Mouse (Mus musculus): ENCODE data around the gene Foxd2. TPM values are rescaled to one million over a fixed set of nuclear protein-coding genes. Genes with fewer than 3 reads are reported as not detected.

Foxd2 gene
- polyA plus RNA-seq, 1 experiment from 2014 or later: 0.16 TPM

DNA sequence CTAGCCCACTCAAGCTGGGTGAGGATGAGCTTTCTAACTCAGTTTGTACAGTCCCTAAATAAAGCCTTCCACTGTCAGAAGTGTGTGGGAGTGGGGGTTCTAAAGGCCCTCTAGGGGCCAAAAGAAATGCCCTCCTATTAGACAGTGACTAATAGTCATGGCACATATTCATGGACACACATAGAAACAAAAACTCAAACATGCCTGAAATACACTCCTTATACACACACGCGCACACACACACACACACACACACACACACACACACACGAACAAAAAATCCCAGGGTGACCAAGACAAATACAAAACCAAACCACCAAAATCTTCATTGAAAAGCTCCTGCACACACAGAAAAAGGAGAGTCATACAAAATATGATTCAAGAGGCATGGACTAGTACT is 3.2 kb downstream of the Foxd2 start:
- Histone ChIP-seq H3K4me3 (ENCODE audit: low read depth, low read length) (no peak overlapping the region), H3K9ac (no peak overlapping the region)

DNA sequence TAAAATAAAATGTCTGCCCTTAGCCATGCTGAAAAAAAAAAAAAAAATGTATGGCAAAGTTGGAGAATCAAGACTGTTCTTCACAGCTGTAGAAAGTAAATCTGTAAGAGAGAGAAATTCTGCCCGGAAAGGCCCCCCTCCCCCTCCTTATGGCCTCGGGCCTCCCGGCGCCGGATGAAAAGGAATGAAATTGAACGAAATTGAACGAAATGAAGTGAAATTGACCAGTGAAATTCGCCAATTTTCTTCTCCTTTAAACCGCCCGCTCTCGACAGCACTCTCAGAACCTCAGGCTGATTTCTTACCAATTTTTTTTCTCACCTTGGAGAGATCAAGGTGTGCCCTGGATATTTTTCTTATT is 5.3 kb downstream of the Foxd2 start:
- Histone ChIP-seq H3K9ac (no peak overlapping the region), H3K27me3 (ENCODE audit: insufficient read depth, low read length) (peaks cover 99% of the 10 kb centered on the region), H3K4me1 (ENCODE audit: insufficient read depth) (0 out of 2 replicates have a peak, but pooled peaks cover 3% of the 10 kb centered on the region), H3K27ac (ENCODE audit: low read depth) (no peak overlapping the region), H3K4me2 (no peak overlapping the region), H3K9me3 (ENCODE audit: low read depth, low read length) (no peaks in the 10 kb centered on the region), H3K36me3 (ENCODE audit: insufficient read depth) (no peaks in the 10 kb centered on the region), H3K4me3 (ENCODE audit: low read depth, low read length) (no peak overlapping the region)
- no peak for DNase-seq
- WGBS: 11% methylated on average over 11 of the region's 11 CpGs
- ATAC-seq (ENCODE audit: insufficient read depth): no peak
- no peak for TF ChIP-seq CTCF (IDR thresholded peaks at IDR 0.05; ENCODE audit: low read depth)

More for the DNA sequence above, 3.2 kb downstream of the Foxd2 start:
- Histone ChIP-seq H3K4me2 (no peak overlapping the region), H3K4me1 (ENCODE audit: insufficient read depth) (0 out of 2 replicates have a peak, but pooled peaks cover 3% of the 10 kb centered on the region), H3K27ac (ENCODE audit: low read depth) (no peak overlapping the region), H3K9me3 (ENCODE audit: low read depth, low read length) (no peaks in the 10 kb centered on the region), H3K36me3 (ENCODE audit: insufficient read depth) (no peaks in the 10 kb centered on the region), H3K27me3 (ENCODE audit: insufficient read depth, low read length) (peaks cover 100% of the 10 kb centered on the region)
- no peak for TF ChIP-seq CTCF (IDR thresholded peaks at IDR 0.05; ENCODE audit: low read depth)
- DNase-seq (no peak), ATAC-seq (ENCODE audit: insufficient read depth) (no peak)
- 77% methylated on average over 3 of the region's 3 CpGs for WGBS

DNA sequence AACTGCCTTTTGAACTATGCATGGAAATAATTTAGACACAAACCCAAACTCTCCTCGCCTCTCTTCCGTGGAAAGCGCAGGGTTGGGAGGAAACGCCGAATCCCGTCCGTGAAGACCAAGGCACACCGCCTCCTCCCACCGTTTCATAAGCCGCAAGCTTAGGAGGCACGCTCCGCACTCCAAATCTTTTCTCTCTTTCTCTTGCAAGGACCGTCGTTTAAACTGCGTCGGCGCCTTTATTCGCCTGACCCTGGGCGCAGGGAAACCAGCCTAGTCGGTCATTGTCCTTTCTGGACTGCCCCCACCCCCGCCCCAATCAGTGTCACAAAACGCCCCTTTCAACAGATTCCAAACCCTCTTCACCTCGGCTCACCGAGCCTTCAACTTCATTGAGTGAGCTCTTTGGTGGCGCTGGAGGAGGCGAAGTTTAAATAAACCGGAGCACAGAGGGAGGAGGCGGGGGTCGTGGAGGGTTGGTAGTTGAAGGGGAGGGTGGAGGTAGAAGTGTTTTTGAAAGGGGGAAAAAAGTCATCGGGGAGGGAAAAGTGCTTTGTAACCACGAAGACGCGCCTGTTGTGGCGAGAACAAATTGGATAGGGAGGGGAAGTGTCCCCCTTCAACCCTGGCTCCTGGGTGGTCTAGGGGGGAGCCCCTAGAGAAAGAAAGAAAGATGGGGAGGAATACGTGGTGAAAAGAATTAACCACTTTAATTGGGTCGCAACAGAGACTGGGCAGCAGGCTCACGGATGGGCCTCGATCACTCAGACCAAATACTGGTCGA is 5.8 kb downstream of the Foxd2 start:
- DNase-seq (peak; percentile 47), ATAC-seq (ENCODE audit: insufficient read depth) (no peak)
- H3K4me3 ChIP-seq (ENCODE audit: low read depth, low read length): peak overlapping the region; percentile 27
- H3K4me2 ChIP-seq: peak overlapping the region; percentile 53
- WGBS: 2% methylated on average over 39 of the region's 39 CpGs
- no peaks in the 10 kb centered on the region for H3K36me3 ChIP-seq (ENCODE audit: insufficient read depth)
- no peaks in the 10 kb centered on the region for H3K9me3 ChIP-seq (ENCODE audit: low read depth, low read length)
- H3K27me3 ChIP-seq (ENCODE audit: insufficient read depth, low read length): peaks cover 99% of the 10 kb centered on the region
- 0 out of 2 replicates have a peak, but pooled peaks cover 3% of the 10 kb centered on the region for H3K4me1 ChIP-seq (ENCODE audit: insufficient read depth)
- TF ChIP-seq CTCF (IDR thresholded peaks at IDR 0.05; ENCODE audit: low read depth): no peak
- no peak overlapping the region for H3K27ac ChIP-seq (ENCODE audit: low read depth)
- H3K9ac ChIP-seq: no peak overlapping the region

DNA sequence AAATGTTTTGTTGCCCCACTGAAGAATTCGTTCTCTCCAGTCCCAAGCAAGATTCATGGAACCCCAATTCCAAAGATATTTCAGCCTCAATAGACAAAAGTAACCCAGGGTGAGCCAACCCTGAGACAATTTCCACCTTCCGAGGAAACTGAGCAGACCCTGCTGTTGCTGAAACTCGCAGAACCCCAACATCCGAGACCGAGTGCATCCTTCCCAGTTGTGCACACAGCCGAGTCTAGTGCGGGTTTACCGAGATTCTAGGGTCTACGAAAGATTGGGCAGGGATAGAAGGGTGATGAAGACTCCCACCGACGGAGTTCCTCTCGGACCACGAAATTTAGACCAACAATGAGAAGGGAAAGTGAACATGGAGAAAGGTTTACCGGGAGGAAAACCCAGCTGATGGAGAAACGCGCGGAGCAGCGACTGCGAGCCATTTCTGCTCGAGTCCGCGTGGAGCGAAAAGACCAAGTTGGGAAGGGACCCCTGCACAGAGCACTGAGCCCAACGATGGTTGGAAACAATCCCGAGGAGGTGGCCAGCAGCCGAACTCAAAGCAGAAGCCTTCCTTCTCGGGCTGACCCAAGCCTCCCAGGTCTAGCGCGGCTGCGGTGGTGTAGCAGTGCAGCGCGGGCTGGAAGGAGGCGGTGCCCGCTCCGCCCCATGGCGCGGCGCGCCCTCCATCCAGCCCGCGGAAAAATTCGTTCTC is 6.9 kb downstream of the Foxd2 start:
- under 1% methylated on average over 42 of the region's 42 CpGs for WGBS
- H3K36me3 ChIP-seq (ENCODE audit: insufficient read depth): no peaks in the 10 kb centered on the region
- peak overlapping the region; percentile 27 for H3K4me3 ChIP-seq (ENCODE audit: low read depth, low read length)
- peaks cover 89% of the 10 kb centered on the region for H3K27me3 ChIP-seq (ENCODE audit: insufficient read depth, low read length)
- DNase-seq (peak; percentile 48), ATAC-seq (ENCODE audit: insufficient read depth) (0 out of 2 replicates have a peak, but pooled peaks have one; percentile 40)
- H3K4me2 ChIP-seq: peak overlapping the region; percentile 53
- no peak overlapping the region for H3K27ac ChIP-seq (ENCODE audit: low read depth)
- no peak overlapping the region for H3K9ac ChIP-seq
- H3K4me1 ChIP-seq (ENCODE audit: insufficient read depth): 0 out of 2 replicates have a peak, but pooled peaks cover 3% of the 10 kb centered on the region
- TF ChIP-seq CTCF (IDR thresholded peaks at IDR 0.05; ENCODE audit: low read depth): no peak
- H3K9me3 ChIP-seq (ENCODE audit: low read depth, low read length): no peaks in the 10 kb centered on the region

DNA sequence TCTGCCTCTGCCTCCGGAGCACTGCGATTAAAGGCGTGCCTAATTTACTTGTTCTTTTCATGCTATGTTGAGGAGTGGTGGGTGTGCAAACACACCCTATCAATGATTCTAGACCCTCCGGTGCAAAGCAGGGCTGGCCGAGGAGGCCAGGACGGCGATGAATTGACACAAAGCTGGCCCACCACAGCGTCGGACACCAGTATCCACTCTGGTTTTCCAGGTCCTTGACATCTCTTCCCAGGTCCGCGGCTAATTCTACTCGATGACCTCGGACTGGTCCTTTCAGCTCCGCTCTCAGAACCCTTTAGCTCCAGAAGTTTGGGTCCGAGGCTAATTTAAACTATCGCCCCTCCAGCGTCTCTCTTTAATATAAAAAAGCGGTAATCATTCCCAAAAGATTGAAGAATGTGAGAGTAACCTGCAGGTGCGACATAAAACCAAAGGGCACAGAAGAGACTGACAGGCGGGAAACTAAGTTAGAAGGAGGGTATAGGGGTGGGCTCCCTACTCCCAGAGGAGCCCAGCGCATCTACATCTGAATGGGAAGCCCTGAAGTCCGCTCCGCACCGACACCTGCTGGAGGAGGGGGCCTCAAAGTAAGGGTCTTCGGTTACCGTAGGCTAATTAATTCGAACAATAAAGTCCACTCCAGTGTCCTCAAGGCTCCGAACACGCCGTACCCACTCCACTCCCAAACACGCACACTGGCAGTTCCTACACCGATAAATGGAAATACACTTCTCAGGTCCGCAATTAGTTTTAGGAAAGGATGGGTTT is 7.6 kb downstream of the Foxd2 start:
- H3K36me3 ChIP-seq (ENCODE audit: insufficient read depth): no peaks in the 10 kb centered on the region
- TF ChIP-seq CTCF (IDR thresholded peaks at IDR 0.05; ENCODE audit: low read depth): no peak
- no peak overlapping the region for H3K9ac ChIP-seq
- H3K4me3 ChIP-seq (ENCODE audit: low read depth, low read length): no peak overlapping the region
- H3K4me2 ChIP-seq: no peak overlapping the region
- H3K27me3 ChIP-seq (ENCODE audit: insufficient read depth, low read length): peaks cover 82% of the 10 kb centered on the region
- ATAC-seq (ENCODE audit: insufficient read depth): no peak
- 3% methylated on average over 33 of the region's 33 CpGs for WGBS
- DNase-seq: no peak
- H3K27ac ChIP-seq (ENCODE audit: low read depth): no peak overlapping the region
- no peaks in the 10 kb centered on the region for H3K9me3 ChIP-seq (ENCODE audit: low read depth, low read length)
- H3K4me1 ChIP-seq (ENCODE audit: insufficient read depth): 0 out of 2 replicates have a peak, but pooled peaks cover 3% of the 10 kb centered on the region

DNA sequence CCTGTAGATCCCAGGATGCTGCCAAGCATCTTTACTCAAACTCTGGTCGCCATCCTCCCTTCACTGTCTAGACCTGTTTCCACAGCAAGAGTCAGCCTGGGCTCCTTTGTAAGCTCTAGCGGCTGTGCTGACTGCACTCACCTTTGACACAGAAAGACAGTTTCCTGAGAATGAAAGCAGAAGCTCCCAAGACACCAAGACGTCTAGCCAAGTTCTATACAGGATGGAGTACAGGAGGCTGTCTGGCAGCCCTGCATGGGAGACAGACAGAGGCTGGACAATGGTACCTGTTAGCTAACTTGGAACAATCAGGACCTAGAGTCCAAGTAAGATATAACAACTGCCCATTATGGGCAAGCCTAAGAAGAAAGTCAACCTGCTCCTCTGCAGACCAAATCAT is 8.8 kb downstream of the Foxd2 start:
- no peak for DNase-seq
- Histone ChIP-seq H3K4me1 (ENCODE audit: insufficient read depth) (0 out of 2 replicates have a peak, but pooled peaks cover 3% of the 10 kb centered on the region), H3K4me2 (no peak overlapping the region), H3K4me3 (ENCODE audit: low read depth, low read length) (no peak overlapping the region), H3K36me3 (ENCODE audit: insufficient read depth) (no peaks in the 10 kb centered on the region), H3K27me3 (ENCODE audit: insufficient read depth, low read length) (peaks cover 70% of the 10 kb centered on the region), H3K9me3 (ENCODE audit: low read depth, low read length) (no peaks in the 10 kb centered on the region), H3K27ac (ENCODE audit: low read depth) (no peak overlapping the region), H3K9ac (no peak overlapping the region)
- no peak for ATAC-seq (ENCODE audit: insufficient read depth)
- no peak for TF ChIP-seq CTCF (IDR thresholded peaks at IDR 0.05; ENCODE audit: low read depth)
- WGBS: 29% methylated on average over 3 of the region's 3 CpGs

Data from lung, embryonic 14.5 days (tissue).